Mouse (Mus musculus) retina, postnatal 7 days (tissue): ENCODE measurements around the gene Psmb8.
A peak's percentile ranks its signal among the peaks of the same experiment; 100 is the strongest.

Source experiments
- DNase-seq: peaks from one replicate; pipeline ENCODE4 v3.0.0-alpha.2; 2012; ENCODE audit warnings: low read depth, low spot score

Psmb8 gene

DNA sequence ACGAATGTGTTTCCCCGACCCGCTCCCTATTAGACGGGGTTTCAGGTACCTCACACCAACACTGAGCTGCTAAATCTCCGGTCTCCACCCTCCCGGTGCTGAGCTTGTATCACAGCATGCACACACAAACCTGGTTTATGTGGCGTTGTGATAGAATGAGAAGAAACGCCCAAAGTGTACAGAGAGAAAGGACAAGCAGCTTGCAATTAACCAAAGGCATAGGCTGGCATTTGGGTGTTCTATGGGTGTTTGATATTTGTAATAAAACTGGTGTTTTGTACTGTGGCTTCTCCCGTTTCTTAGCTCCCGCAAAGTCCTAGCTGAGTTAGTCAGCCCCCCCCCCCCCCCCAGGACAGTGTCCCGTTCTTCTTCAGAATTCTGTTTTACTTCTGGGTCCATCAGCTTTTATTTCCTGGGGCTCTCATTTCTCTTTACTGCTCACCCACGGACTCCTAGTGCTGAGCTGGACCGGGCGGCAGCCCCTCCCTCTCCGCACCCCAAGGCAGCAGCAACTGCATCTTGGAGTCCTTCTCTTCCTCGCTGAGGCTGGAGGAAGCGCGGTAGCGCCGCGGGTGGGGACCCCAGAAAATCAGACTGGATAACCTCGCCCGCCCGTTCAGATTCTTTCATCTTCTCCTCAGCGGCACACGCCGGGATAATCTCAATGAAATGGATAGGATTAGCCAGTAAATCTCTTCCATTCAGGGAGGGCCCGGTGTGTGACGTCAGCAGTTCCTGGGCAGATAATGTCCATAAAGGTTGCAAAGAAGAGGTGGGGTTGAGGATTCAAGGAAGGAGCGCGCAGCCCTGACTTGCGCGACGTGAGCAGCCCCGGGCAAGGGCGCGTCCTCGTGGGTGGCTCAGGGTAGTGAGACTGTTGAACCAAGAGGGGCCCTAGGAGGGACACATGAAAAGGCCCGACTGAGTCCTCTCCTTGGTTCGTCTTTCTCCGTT, at the start of gene Psmb8:
Psmb8 (plus strand) TSS at position 781 of the 954 bp plus-strand sequence.
- peak; percentile 88 for DNase-seq

DNA sequence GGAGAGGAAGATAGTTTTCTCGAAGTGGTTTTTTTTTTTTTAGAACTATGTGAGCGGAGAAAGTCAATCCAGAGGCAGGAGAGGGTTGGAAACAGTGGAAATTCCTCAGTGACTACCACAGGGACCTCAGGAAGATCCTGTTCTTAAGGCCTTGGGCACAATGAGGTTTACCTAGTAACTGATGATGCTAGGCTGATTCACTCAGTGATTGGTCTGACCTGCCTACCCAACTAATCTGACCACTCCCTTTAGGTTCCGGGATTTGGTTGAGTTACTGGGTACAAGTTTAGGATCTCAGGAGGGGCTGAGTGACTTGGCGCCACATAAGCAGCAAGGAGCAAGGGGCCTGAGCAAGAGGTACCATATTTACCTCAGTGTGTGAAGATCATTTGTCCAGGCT, 44.6 kb upstream of the Psmb8 start, which contains the start of gene H2-DMb1:
H2-DMb1 (plus strand) TSS at position 150 of the 400 bp plus-strand sequence.
- peak; percentile 55 for DNase-seq

DNA sequence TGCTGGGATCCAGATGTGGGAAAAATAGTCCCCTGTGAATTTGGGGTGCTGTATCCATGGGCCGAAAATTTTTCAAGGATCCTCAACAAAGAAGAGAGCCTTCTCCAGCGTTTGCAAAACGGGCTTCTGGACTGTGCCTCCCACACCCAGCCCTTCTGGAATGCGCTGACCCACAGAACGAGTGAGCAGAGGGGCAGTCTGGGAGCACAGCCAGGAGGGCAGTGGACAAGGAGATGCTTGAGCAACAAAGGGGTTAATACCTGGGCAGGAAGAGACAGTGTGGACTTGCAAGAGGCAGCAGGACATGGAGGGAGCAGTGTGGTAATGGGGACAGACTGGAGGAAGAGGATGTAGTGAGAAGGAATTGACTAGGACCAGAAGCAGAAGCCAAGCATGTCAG, 42.0 kb upstream of the Psmb8 start:
- no peak for DNase-seq

DNA sequence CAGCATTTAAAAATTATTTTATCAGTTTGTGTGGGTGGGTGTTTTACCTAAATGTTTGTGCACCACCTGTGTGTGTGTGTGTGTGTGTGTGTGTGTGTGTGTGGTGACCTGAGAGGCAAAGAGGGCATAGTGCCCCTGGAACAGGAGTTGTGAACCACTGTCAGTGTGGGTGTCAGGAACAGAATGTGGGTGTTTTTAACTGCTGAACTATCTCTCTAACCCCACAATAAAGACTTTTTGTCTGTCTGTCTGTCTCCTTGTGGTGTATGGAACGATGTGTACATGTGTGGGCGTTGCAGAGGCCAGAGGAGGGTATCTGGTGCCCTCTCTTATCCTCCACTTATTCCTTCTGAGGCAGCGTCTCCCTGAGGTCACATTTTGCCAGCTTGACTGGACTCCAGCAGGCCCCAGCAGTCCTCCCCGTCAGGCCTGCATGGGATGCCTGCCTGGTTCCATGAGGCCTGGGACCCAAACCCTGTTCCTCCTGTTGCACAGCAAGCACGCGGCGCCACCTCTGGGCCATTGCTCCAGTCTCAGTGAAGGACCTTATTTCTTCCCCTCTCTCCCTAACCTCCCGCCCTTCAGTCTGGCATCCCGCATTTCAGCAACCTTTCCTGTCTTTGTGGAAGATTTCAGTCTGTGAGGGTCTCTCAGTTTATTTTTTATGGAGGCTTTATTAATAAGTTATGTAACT, 33.2 kb upstream of the Psmb8 start:
- no peak for DNase-seq

DNA sequence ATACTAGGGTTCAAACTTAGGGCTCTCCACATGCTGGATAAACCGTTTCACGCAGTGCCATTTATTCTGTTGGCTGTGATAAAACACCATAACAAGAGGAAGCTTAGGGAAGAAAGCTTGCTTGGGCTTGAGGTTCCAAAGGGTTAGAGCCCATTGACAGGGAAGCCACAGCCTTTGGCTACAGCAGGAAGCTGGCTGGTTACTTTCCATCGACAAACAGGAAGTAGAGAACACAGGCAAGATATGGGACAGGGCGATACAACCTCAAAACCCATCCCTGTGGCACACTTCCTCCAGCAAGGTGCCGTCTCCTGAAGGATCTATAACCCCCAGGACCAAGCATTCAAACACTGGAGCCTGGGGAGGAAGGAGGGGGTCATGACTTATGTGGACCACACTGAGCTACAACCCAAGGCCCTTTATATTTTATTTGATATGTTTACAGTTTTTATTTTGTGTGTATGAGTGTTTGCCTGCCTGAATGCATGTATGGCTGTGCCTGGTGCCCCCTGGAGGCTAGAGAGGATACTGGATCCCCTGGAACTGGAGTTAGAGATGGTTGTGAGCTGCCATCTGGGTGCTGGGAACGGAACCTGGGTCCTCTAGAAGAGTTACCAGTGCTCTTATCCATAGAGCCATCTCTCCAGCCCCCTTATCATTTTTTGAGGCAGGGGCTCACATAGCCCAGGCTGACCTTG, 32.3 kb upstream of the Psmb8 start:
- no peak for DNase-seq

DNA sequence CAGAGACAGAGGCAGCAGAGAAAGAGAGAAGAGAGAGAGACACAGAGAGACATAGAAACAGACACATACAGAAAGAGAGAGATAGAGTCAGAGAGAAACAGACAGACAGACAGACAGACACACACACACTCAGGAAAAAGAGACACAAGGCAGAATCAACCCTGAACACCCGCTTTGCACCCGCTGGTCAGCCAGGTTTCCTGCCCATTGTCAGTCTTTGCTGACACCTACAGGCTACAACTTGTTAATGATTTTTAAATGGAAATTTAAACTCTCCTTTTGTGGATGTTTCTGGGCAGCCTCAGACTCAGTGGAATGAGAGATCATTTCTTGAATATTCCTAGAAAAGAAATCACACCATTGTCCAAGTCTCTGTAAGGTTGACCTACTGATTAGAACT, 28.2 kb upstream of the Psmb8 start:
- DNase-seq, result no peak

DNA sequence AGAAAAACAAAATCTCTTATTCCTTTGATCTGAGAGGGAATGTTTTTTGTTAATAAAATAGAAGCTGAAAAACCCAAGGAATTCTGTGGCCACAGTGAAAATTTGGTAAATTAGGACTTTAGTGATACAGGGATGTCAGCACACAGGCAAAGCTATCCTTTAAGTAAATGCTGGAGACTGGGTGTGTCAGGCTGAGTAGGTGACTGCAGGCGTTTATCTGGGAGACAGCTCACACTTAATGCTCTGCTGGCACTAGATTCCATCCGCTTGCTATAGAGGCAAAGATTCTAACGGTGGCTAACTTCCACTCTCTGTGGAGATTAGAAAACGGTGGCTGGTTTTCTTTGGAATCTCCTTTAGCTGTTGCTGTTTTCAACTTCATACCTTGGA, 27.0 kb upstream of the Psmb8 start:
- DNase-seq, result no peak

DNA sequence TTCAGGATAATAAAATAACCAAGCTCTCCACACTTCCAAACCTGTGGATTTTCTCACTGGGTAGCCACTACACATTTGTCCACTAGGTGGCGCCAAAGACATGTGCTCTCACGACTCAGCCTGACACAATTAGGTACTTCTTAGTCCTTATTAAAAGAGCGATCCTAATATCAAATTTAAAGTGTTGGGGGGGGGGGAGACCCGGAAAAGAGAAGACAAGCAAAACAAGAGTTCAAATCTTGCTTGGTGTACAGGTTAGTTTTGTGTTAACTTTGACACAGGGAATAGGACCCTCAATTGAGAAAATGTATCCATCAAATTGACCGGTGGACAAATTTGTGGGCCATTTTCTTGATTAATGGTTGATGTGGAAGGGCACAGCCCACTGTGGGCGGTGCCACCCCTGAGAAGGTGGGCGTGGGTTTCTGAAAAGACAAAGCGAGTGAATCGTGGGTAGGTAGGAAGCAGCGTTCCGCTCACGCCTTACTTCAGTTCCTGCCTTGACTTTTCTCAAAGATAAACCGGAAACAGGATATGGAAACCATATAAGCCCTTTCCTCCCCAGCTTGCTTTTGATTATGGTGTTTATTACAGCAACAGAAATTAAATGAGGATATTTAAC, 26.5 kb upstream of the Psmb8 start:
- peak; percentile 70 for DNase-seq

DNA sequence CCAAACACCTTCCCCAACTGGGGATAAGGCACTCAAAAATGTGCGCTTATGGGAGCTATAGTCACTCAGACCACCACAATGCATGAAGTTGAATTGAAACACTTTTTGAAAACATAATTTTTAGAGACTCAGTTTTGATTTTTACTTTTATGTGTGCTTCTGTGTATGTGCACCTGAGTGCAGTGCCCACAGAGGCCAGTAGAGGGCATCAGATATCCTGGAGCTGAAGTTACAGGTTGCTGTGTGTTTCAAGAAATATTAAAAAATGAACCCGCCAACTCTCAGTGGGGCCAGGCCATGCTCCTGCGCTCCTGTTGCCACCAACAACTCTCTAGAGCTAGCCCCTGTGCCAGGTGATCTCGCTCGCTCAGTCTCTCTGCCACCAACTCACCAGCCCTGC, 25.0 kb upstream of the Psmb8 start:
- no peak for DNase-seq

DNA sequence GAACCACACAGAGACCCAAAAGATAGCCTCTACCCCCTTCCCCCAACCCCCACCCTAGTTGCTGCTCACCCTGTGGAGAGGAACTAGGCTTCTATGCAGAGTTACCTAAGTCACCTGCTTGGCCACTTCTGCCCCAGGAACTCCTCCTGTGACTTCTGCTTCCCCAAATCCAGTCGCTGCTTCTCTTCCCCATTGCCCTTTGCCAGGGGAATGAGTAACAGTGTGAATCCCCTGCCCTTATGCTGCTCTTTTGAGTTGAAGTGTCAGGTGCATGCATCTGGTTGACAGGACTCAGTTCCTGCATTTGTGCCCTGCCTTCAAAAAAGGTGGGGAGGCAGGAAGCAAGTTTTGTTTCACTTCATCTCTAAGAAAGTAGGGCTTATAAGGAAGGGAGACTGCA, 23.4 kb upstream of the Psmb8 start:
- no peak for DNase-seq

DNA sequence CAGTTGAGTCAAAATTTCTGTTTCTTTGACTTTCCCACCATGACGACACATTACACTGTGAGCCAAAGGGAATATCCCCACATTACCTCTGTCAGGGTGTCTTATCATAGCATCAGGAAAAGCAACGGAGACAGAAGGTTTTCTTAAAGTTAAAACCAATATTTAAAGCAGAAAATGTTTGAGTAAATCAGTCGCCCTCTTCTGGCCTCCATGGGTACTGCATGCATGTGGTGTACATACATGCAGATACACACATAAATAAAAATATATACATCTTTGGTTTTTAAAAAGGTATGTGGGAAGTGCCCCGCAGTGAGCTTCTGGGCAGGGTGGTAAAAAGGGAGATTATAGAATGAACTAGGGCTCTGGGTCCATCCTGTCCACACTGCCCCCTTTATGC, 20.3 kb upstream of the Psmb8 start:
- no peak for DNase-seq

DNA sequence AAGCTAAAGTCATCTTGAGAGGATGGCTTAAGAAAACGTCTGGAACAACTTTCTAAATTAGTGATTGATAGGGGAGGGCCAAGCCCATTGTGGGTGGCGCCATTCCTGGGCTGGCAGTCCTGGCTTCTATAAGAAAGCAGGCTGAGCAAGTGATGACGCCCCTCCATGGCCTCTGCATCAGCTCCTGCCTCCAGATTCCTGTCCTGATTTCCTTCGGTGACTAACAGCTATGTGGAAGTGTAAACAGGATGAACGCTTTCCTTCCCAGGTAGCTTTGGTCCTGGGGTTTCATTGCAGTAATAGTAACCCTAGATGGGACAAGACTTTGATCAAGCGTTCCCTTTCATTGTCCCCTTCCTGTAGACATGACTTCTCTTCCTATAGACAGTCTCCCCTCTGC, 18.5 kb upstream of the Psmb8 start:
- no peak for DNase-seq

DNA sequence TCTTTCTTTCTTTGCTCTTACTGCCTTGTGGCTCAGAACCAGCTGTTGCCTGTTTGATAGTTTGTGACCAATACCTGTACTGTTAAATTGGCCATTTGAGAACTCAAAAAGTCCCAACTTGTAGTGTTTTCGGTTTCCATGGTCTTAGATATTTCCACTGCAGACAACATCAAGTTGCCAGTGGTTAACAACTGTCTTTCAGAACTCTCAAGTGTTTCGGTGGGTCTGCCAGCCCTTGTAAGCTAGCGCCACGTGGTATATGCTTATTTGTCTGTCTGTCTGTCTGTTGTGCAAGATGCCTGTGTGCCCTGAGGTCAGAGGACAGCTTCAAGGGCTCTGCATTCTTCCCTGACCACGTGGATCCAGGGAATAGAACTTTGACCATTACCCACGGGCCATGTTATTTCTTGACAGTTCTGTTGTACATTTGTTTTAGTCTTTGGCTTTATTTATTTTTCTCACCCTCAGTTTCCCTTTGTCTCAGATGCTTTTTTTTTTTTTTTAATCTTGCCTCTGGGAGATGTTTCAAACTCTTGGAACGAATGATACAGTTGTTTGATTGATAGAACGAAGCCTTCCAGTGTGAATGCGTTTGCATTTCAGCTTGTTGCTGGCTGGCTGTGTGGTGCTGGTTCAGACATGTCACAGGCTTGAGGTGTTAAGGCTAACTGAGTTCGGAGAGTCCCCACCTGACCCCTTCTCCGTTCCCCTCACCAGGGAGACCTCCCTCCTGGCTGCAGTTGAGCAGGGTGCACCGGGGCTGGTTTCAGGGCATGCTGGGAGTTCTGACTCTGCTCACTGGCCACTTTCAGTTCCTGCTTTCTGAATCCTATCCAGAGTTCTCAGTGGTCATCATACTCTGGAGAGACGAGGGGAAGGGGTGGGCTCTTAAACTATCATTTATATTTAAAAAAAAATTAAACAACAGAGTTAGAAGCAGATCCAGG, 17.3 kb upstream of the Psmb8 start:
- DNase-seq, result no peak

DNA sequence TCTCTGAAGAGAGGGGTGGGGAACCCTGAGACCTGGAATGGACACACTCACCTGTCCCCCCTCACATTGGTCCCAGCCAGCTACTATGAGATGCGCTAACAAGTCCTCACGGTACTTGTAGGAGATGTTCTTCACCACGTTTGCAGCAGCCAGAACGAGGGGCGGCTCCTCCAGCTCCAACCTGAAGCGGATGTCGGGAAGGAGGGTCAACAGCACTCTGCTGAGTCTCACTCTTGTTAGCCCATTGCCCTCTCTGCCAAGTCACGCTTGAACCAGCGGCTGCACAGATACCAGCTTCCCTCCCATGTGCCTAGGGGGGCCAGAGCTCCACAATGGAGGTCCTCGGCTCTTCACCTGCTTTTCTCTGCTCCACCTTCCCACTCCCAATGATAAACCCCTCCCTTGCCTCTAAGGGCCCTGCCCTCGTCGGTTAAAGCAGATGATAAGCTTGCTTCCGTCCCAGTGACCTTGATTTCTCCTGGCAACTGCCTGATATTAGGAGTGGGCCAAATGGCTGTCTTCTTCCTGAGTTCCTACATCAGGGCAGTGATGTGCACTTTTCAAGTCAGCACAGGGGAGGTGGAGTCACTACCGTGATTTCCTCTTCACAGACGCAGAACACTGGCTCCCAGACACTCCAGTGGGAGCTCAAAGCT, 13.8 kb upstream of the Psmb8 start:
- DNase-seq, result no peak

DNA sequence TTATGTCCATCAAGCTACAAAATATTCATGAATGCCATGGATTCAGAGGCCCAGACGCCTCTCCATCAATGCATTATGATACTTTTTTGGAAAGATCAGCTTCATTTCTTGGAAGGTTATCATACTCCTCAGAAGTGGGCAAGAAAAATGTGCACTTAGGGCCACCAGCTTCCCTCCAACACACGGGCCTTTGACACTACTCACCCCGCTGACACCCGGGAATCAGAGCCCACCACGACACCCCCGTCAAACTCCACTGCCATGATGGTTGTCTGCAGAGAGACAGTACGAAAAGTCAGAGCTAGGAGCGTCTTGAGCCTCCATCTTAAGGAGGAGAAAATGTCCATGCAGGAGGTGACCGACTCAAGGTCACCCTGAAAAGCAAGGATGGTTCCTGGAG, 12.0 kb upstream of the Psmb8 start:
- no peak for DNase-seq

DNA sequence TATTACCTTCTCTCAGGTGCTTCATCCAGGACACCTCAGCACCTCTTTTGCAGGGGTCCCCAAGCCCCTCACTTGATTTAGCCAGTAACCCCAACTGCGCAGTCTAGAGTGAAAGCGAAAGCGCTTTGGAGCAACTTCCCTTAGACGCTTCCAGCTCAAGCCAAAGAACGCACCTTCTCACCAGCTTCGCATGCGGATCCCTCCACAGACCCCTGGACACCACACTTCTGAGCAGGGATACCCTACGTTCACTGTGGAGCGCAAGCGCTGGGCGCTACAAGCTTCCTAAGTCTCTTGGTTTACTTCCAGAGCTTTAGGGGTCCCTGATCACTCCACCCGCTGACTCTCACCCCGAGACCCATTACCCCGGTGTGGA, 10.6 kb upstream of the Psmb8 start:
- no peak for DNase-seq

DNA sequence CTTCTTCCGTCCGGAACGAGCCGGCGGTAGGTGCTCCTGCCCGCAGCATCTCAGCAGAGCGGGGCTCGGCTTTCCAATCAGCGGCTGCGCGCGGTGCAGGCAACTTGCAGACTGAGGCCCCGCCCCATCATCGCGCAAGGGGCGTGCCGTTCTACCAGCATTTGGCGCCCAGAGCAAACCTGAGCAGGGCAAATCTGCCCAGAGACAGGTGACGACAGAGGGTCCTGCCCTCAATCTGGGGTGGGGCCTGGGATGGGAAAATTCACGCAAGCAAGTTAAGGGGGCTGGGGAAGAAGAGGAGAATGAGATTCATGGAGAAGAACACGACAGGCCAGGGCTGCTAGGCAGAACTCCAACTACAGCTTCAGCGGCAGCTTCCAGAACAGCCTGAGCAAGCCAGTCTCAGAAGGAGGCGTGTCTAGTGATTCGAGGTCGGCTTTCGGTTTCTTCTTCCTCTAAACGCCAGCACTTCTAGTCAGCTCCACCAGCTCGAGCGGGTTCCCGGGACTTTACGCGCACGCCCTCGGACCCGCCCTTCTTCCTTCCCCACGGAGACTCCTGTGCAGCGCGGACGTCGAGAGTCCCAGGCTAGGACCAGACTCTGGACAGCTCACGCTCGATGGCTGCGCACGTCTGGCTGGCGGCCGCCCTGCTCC, 10.1 kb upstream of the Psmb8 start, which contains the start of the genes Tap1 and Psmb9:
Tap1 (plus strand) TSS at position 293 of the 656 bp plus-strand sequence.
Psmb9 (minus strand) TSS at position 504 of the 656 bp plus-strand sequence.
- DNase-seq, result peak; percentile 77

DNA sequence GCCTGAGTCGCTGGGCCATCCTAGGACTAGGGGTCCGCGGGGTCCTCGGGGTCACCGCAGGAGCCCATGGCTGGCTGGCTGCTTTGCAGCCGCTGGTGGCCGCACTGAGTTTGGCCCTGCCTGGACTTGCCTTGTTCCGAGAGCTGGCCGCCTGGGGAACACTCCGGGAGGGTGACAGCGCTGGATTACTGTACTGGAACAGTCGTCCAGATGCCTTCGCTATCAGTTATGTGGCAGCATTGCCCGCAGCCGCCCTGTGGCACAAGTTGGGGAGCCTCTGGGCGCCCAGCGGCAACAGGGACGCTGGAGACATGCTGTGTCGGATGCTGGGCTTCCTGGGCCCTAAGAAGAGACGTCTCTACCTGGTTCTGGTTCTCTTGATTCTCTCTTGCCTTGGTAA, 9.5 kb upstream of the Psmb8 start:
- no peak for DNase-seq

DNA sequence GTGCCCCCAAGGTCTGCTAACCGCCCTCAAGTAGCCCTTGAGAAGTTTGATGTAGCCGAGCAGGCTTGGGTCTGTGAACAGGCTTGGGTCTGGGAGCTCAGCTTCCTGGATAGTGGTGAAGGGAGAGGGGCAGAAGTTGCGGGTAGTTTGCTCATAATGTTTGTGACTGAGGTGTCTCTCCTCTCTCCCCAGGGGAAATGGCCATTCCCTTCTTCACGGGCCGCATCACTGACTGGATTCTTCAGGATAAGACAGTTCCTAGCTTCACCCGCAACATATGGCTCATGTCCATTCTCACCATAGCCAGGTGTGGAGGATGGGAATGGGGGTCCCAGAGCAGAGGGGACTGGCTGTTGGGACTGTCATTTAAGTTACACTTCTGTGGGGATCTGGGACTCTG, 8.5 kb upstream of the Psmb8 start:
- DNase-seq, result no peak
